Mouse (Mus musculus) liver, postnatal 0 days (tissue): ENCODE measurements around the gene Hpse. TPM values are rescaled to one million over a fixed set of nuclear protein-coding genes. Genes with fewer than 3 reads are reported as not detected.

Source experiments
- ATAC-seq: fragments of 200-750 bp; cut with Nextera tagmentation; 2 replicates; pipeline ENCODE4 v1.8.0; 2017; ENCODE audit warnings: mild to moderate bottlenecking, moderate library complexity
- DNase-seq: peaks from one replicate; pipeline ENCODE4 v3.0.0-alpha.2; 2016
- H3K27ac ChIP-seq: fragments of 300-500 bp; sonication (generic); 2 replicates; pipeline ENCODE4 v1.5.1; 2014; ENCODE audit warnings: antibody characterized with exemption, moderate library complexity, mild to moderate bottlenecking, low read depth
- H3K27me3 ChIP-seq: fragments of 300-500 bp; sonication (generic); 2 replicates; pipeline ENCODE4 v1.6.1; 2014; ENCODE audit warnings: low read length, control low read depth, mixed read lengths; ENCODE audit not compliant: insufficient read depth
- H3K36me3 ChIP-seq: fragments of 300-500 bp; sonication (generic); replicated peaks from 2 replicates; pipeline ENCODE4 v1.6.1; 2014; ENCODE audit warnings: mild to moderate bottlenecking, control low read depth, low read length, moderate library complexity, mixed read lengths; ENCODE audit not compliant: insufficient read depth
- H3K4me1 ChIP-seq: fragments of 300-500 bp; sonication (generic); 2 replicates; pipeline ENCODE4 v1.6.1; 2014; ENCODE audit warnings: antibody characterized with exemption, mild to moderate bottlenecking, control low read depth; ENCODE audit not compliant: insufficient read depth
- H3K4me2 ChIP-seq: fragments of 300-500 bp; sonication (generic); 2 replicates; pipeline ENCODE4 v1.6.1; 2014; ENCODE audit warnings: low read depth, mild to moderate bottlenecking, low read length, moderate library complexity, mixed read lengths
- H3K4me3 ChIP-seq: fragments of 300-500 bp; sonication (generic); 2 replicates; pipeline ENCODE4 v1.5.1; 2014; ENCODE audit warnings: low read depth, low read length
- H3K9ac ChIP-seq: fragments of 300-500 bp; sonication (generic); replicated peaks from 2 replicates; pipeline ENCODE4 v1.6.1; 2014; ENCODE audit warnings: mild to moderate bottlenecking, moderate library complexity
- H3K9me3 ChIP-seq: fragments of 300-500 bp; sonication (generic); 2 replicates; pipeline ENCODE4 v1.6.1; 2016; ENCODE audit warnings: mild to moderate bottlenecking, control low read depth, low read length, mixed read lengths
- CTCF ChIP-seq: sonication (generic); IDR thresholded peaks from 2 replicates; pipeline ENCODE4 v1.5.1; 2016; ENCODE audit warnings: antibody characterized with exemption, low read depth
- EP300 ChIP-seq: IDR thresholded peaks from 2 replicates; pipeline ENCODE4 v1.6.1; 2016; ENCODE audit warnings: antibody characterized with exemption, low read depth, mild to moderate bottlenecking
- WGBS: fragments of 180-500 bp; shearing (Covaris S2); extraction: QIAGEN DNeasy Blood & Tissue Kit; methylation state at CpG from one replicate; pipeline ENCODE4 v1.1.7; 2014; ENCODE audit not compliant: insufficient replicate concordance; 5-methylcytosine and 5-hydroxymethylcytosine counted together
- polyA plus RNA-seq: library from polyadenylated mRNA; unstranded; fragments of >200 nt; fragmentation: Nextera tagmentation; extraction: Ambion mirVana; gene quantifications from 2 replicates; pipeline ENCODE4 v1.2.1, GENCODE M21; 2015

The Hpse gene
- polyA plus RNA-seq, 1 experiment from 2014 or later: 3.2 TPM

GRCm38 (mm10) chr5:100632540-100633129, 86.9 kb downstream of the Hpse start:
- H3K27ac ChIP-seq: no peak overlapping the region
- peak; percentile 28 for ATAC-seq
- TF ChIP-seq CTCF (no peak), EP300 (0 out of 2 replicates have a peak, but pooled peaks have one; percentile 40)
- no peaks in the 10 kb centered on the region for H3K36me3 ChIP-seq
- 69% methylated on average over 8 of the region's 8 CpGs for WGBS
- no peaks in the 10 kb centered on the region for H3K27me3 ChIP-seq
- H3K4me1 ChIP-seq: peaks cover 39% of the 10 kb centered on the region
- no peak for DNase-seq
- H3K9me3 ChIP-seq: no peaks in the 10 kb centered on the region
- no peak overlapping the region for H3K4me2 ChIP-seq
- H3K9ac ChIP-seq: no peak overlapping the region
- H3K4me3 ChIP-seq: no peak overlapping the region

Other genes starting within 250 kb of the Hpse start
- 4.2 and 4.7 TPM in 2 replicates for gene Lin54, start 219.1 kb downstream of the Hpse start, polyA plus RNA-seq
- gene Cops4, start 201.4 kb downstream of the Hpse start, polyA plus RNA-seq: 48.5 and 50.1 TPM in 2 replicates
- gene Plac8, start 147.5 kb downstream of the Hpse start, polyA plus RNA-seq: 104 and 109 TPM in 2 replicates
- gene Coq2, start 44.6 kb downstream of the Hpse start, polyA plus RNA-seq: 25.8 and 28.0 TPM in 2 replicates
- 4.0 and 5.6 TPM in 2 replicates for gene Helq, start 78.9 kb upstream of the Hpse start, polyA plus RNA-seq
- 126 and 127 TPM in 2 replicates for gene Mrps18c, start 78.9 kb upstream of the Hpse start, polyA plus RNA-seq
- gene Abraxas1, start 101.2 kb upstream of the Hpse start, polyA plus RNA-seq: 11.4 and 11.8 TPM in 2 replicates
- 12.2 and 21.2 TPM in 2 replicates for gene Gpat3, start 126.0 kb upstream of the Hpse start, polyA plus RNA-seq